Mouse (Mus musculus) G1E (cell line): ENCODE results near the gene Pidd1. TPM values are rescaled to one million over a fixed set of nuclear protein-coding genes. Genes with fewer than 3 reads are reported as not detected.

ENCODE experiments used
- ATAC-seq: 2 replicates; pipeline ENCODE4 v1.8.0; 2016; ENCODE audit warnings: mild to moderate bottlenecking; ENCODE audit not compliant: insufficient number of reproducible peaks, poor library complexity, low FRiP score, severe bottlenecking; ENCODE audit errors: extremely low read depth
- DNase-seq: peaks from one replicate; pipeline ENCODE4 v3.0.0; 2012; ENCODE audit warnings: low spot score
- H3K27me3 ChIP-seq: 2 replicates; pipeline ENCODE4 v1.6.1; 2012; ENCODE audit warnings: mild to moderate bottlenecking, low read length, inconsistent platforms; ENCODE audit not compliant: insufficient read depth
- H3K36me3 ChIP-seq: replicated peaks from 2 replicates; pipeline ENCODE3; 2012; ENCODE audit warnings: mild to moderate bottlenecking, inconsistent platforms
- H3K4me1 ChIP-seq: 2 replicates; pipeline ENCODE4 v1.6.1; 2012; ENCODE audit warnings: low read depth, low read length, inconsistent platforms, mixed read lengths; ENCODE audit not compliant: insufficient read depth
- H3K4me3 ChIP-seq: 2 replicates; pipeline ENCODE4 v1.5.1; 2012; ENCODE audit warnings: low read depth, mild to moderate bottlenecking, inconsistent platforms, low read length, moderate library complexity, mixed read lengths
- H3K9me3 ChIP-seq: replicated peaks from 2 replicates; pipeline ENCODE4 v1.6.1; 2012; ENCODE audit warnings: inconsistent platforms
- CTCF ChIP-seq: IDR thresholded peaks from 2 replicates; pipeline ENCODE4 v1.5.1; 2012; ENCODE audit warnings: low read depth, low read length, inconsistent platforms, mixed read lengths
- GATA1 ChIP-seq: IDR thresholded peaks from 2 replicates; pipeline ENCODE4 v1.6.1; 2012; ENCODE audit warnings: borderline replicate concordance, low read length, inconsistent platforms, mixed read lengths
- GATA2 ChIP-seq: IDR thresholded peaks from 2 replicates; pipeline ENCODE4 v1.6.1; 2012; ENCODE audit warnings: low read depth, low read length, inconsistent platforms, borderline replicate concordance
- POLR2AphosphoS5 ChIP-seq: IDR thresholded peaks from 2 replicates; pipeline ENCODE4 v1.6.1; 2012; ENCODE audit warnings: low read depth, low read length, inconsistent platforms; ENCODE audit not compliant: insufficient replicate concordance
- TAL1 ChIP-seq: conservative IDR thresholded peaks from 2 replicates; pipeline ENCODE4 v1.6.1; 2012; ENCODE audit warnings: low read depth, low read length, inconsistent platforms, mixed read lengths
- polyA plus RNA-seq: library from polyadenylated mRNA; stranded (reverse); fragments of >175 nt; gene quantifications from 2 replicates; pipeline ENCODE4 v1.2.3, GENCODE M21; 2012
- total RNA-seq, 2 experiments: library from RNA; stranded (forward) in 1 of 2; stranded (reverse) in 1 of 2; fragments of 200-1000 nt in 1 of 2; fragments of >200 nt in 1 of 2; fragmentation: Nextera tagmentation in 1 of 2; gene quantifications; 2 replicates each; pipeline ENCODE4 v1.2.3; 2014 to 2017

The Pidd1 gene
- total and polyA plus RNA-seq, 3 experiments = 8.9 to 59.6 (median 22.9) TPM

GRCm38 (mm10) chr7:141391625-141392551, 51.9 kb downstream of the Pidd1 start, which contains the start of gene Taldo1:
Gene Taldo1, plus strand, starts transcription at chr7:141392199.
- no peaks in the 10 kb centered on the region for H3K27me3 ChIP-seq
- DNase-seq (peak; percentile 83), ATAC-seq (peak; percentile 54)
- TF ChIP-seq POLR2AphosphoS5 = no peak
- no peak for TF ChIP-seq GATA2
- TF ChIP-seq TAL1 = no peak
- TF ChIP-seq CTCF = no peak
- TF ChIP-seq GATA1 = no peak
- no peaks in the 10 kb centered on the region for H3K9me3 ChIP-seq
- H3K36me3 ChIP-seq = peaks cover 24% of the 10 kb centered on the region
- peaks cover 85% of the 10 kb centered on the region for H3K4me1 ChIP-seq
- H3K4me3 ChIP-seq = peak within 1 kb of the TSS; percentile 79

GRCm38 (mm10) chr7:141390326-141391259, 53.2 kb downstream of the Pidd1 start:
- Histone ChIP-seq H3K4me1 (peaks cover 85% of the 10 kb centered on the region), H3K9me3 (no peaks in the 10 kb centered on the region), H3K4me3 (peak overlapping the region; percentile 79; the same call in 1 of the 2 replicates), H3K36me3 (peaks cover 11% of the 10 kb centered on the region), H3K27me3 (no peaks in the 10 kb centered on the region)
- no peak for ATAC-seq
- TF ChIP-seq GATA2 = no peak
- no peak for TF ChIP-seq CTCF
- no peak for TF ChIP-seq GATA1
- TF ChIP-seq POLR2AphosphoS5 = no peak
- TF ChIP-seq TAL1 = no peak
- no peak for DNase-seq

GRCm38 (mm10) chr7:141388487-141389109, 55.2 kb downstream of the Pidd1 start:
- DNase-seq (no peak), ATAC-seq (peak; percentile 69)
- Histone ChIP-seq H3K27me3 (no peaks in the 10 kb centered on the region), H3K4me1 (peaks cover 82% of the 10 kb centered on the region), H3K4me3 (no peak overlapping the region; the same call in 1 of the 2 replicates), H3K36me3 (peaks cover 2% of the 10 kb centered on the region), H3K9me3 (no peaks in the 10 kb centered on the region)
- TF ChIP-seq POLR2AphosphoS5 (no peak), CTCF (no peak), GATA1 (no peak), TAL1 (peak; percentile 69), GATA2 (no peak)

Other genes with a start within 250 kb of the Pidd1 start
Only the 20 nearest of the 25 such genes appear.
- 1.6 and 2.5 TPM in 2 replicates for gene Irf7, start 177.5 kb downstream of the Pidd1 start, total RNA-seq (2014; fragmentation: Nextera tagmentation)
- 6.2 and 6.8 TPM in 2 replicates for gene Irf7, start 177.5 kb downstream of the Pidd1 start, total RNA-seq (2017)
- 12.9 and 17.6 TPM in 2 replicates for gene Irf7, start 177.5 kb downstream of the Pidd1 start, polyA plus RNA-seq
- gene Cdhr5, start 167.2 kb downstream of the Pidd1 start, total RNA-seq (2014; fragmentation: Nextera tagmentation) = not detected in 2 replicates
- 0.05 TPM in 1 of 2 replicates, not detected in the other for gene Cdhr5, start 167.2 kb downstream of the Pidd1 start, total RNA-seq (2017)
- gene Cdhr5, start 167.2 kb downstream of the Pidd1 start, polyA plus RNA-seq = not detected in 2 replicates
- gene Sct, start 164.9 kb downstream of the Pidd1 start, total RNA-seq (2014; fragmentation: Nextera tagmentation) = not detected in 2 replicates
- not detected in 2 replicates for gene Sct, start 164.9 kb downstream of the Pidd1 start, total RNA-seq (2017)
- not detected in 2 replicates for gene Sct, start 164.9 kb downstream of the Pidd1 start, polyA plus RNA-seq
- gene Drd4, start 152.0 kb downstream of the Pidd1 start, total RNA-seq (2014; fragmentation: Nextera tagmentation) = not detected in 2 replicates
- 0.38 TPM in 1 of 2 replicates, not detected in the other for gene Drd4, start 152.0 kb downstream of the Pidd1 start, total RNA-seq (2017)
- gene Drd4, start 152.0 kb downstream of the Pidd1 start, polyA plus RNA-seq = not detected in 2 replicates
- 35.3 and 41.2 TPM in 2 replicates for gene Deaf1, start 116.3 kb downstream of the Pidd1 start, total RNA-seq (2014; fragmentation: Nextera tagmentation)
- gene Deaf1, start 116.3 kb downstream of the Pidd1 start, total RNA-seq (2017) = 22.9 and 27.0 TPM in 2 replicates
- 55.8 and 61.7 TPM in 2 replicates for gene Deaf1, start 116.3 kb downstream of the Pidd1 start, polyA plus RNA-seq
- 22.5 and 24.4 TPM in 2 replicates for gene Tmem80, start 116.3 kb downstream of the Pidd1 start, total RNA-seq (2014; fragmentation: Nextera tagmentation)
- 18.0 and 18.3 TPM in 2 replicates for gene Tmem80, start 116.3 kb downstream of the Pidd1 start, total RNA-seq (2017)
- 8.4 and 9.0 TPM in 2 replicates for gene Tmem80, start 116.3 kb downstream of the Pidd1 start, polyA plus RNA-seq
- not detected in 2 replicates for gene Eps8l2, start 105.1 kb downstream of the Pidd1 start, total RNA-seq (2014; fragmentation: Nextera tagmentation)
- gene Eps8l2, start 105.1 kb downstream of the Pidd1 start, total RNA-seq (2017) = 0.33 TPM in 1 of 2 replicates, not detected in the other
- not detected in 2 replicates for gene Eps8l2, start 105.1 kb downstream of the Pidd1 start, polyA plus RNA-seq
- gene Taldo1, start 51.8 kb downstream of the Pidd1 start, total RNA-seq (2014; fragmentation: Nextera tagmentation) = 59.1 and 68.2 TPM in 2 replicates
- gene Taldo1, start 51.8 kb downstream of the Pidd1 start, total RNA-seq (2017) = 514 and 659 TPM in 2 replicates
- gene Taldo1, start 51.8 kb downstream of the Pidd1 start, polyA plus RNA-seq = 207 and 336 TPM in 2 replicates
- gene Gatd1, start 29.9 kb downstream of the Pidd1 start, total RNA-seq (2014; fragmentation: Nextera tagmentation) = 22.6 and 30.8 TPM in 2 replicates
- 23.8 and 23.9 TPM in 2 replicates for gene Gatd1, start 29.9 kb downstream of the Pidd1 start, total RNA-seq (2017)
- 15.4 and 16.5 TPM in 2 replicates for gene Gatd1, start 29.9 kb downstream of the Pidd1 start, polyA plus RNA-seq
- gene Cend1, start 14.5 kb downstream of the Pidd1 start, total RNA-seq (2014; fragmentation: Nextera tagmentation) = not detected in 2 replicates
- not detected in 2 replicates for gene Cend1, start 14.5 kb downstream of the Pidd1 start, total RNA-seq (2017)
- gene Cend1, start 14.5 kb downstream of the Pidd1 start, polyA plus RNA-seq = not detected in 2 replicates
- gene Slc25a22, start 6.1 kb downstream of the Pidd1 start, total RNA-seq (2014; fragmentation: Nextera tagmentation) = 16.3 and 20.8 TPM in 2 replicates
- gene Slc25a22, start 6.1 kb downstream of the Pidd1 start, total RNA-seq (2017) = 3.7 and 3.8 TPM in 2 replicates
- 51.8 and 54.9 TPM in 2 replicates for gene Slc25a22, start 6.1 kb downstream of the Pidd1 start, polyA plus RNA-seq
- 939 and 1,045 TPM in 2 replicates for gene Rplp2, start 3.3 kb upstream of the Pidd1 start, total RNA-seq (2014; fragmentation: Nextera tagmentation)
- 1,867 and 2,370 TPM in 2 replicates for gene Rplp2, start 3.3 kb upstream of the Pidd1 start, total RNA-seq (2017)
- gene Rplp2, start 3.3 kb upstream of the Pidd1 start, polyA plus RNA-seq = 5,272 and 6,746 TPM in 2 replicates
- 23.6 and 26.7 TPM in 2 replicates for gene Pnpla2, start 11.2 kb upstream of the Pidd1 start, total RNA-seq (2014; fragmentation: Nextera tagmentation)
- 7.1 and 9.9 TPM in 2 replicates for gene Pnpla2, start 11.2 kb upstream of the Pidd1 start, total RNA-seq (2017)
- 49.9 and 50.5 TPM in 2 replicates for gene Pnpla2, start 11.2 kb upstream of the Pidd1 start, polyA plus RNA-seq
- gene Cracr2b, start 17.1 kb upstream of the Pidd1 start, total RNA-seq (2014; fragmentation: Nextera tagmentation) = not detected in 2 replicates
- gene Cracr2b, start 17.1 kb upstream of the Pidd1 start, total RNA-seq (2017) = 0.44 TPM in 1 of 2 replicates, not detected in the other
- not detected in 2 replicates for gene Cracr2b, start 17.1 kb upstream of the Pidd1 start, polyA plus RNA-seq
- gene Cd151, start 23.4 kb upstream of the Pidd1 start, total RNA-seq (2014; fragmentation: Nextera tagmentation) = 6.4 and 13.8 TPM in 2 replicates
- gene Cd151, start 23.4 kb upstream of the Pidd1 start, total RNA-seq (2017) = 18.1 and 24.3 TPM in 2 replicates
- gene Cd151, start 23.4 kb upstream of the Pidd1 start, polyA plus RNA-seq = 8.0 and 13.3 TPM in 2 replicates
- 13.0 and 18.7 TPM in 2 replicates for gene Polr2l, start 31.1 kb upstream of the Pidd1 start, total RNA-seq (2014; fragmentation: Nextera tagmentation)
- 61.0 and 66.9 TPM in 2 replicates for gene Polr2l, start 31.1 kb upstream of the Pidd1 start, total RNA-seq (2017)
- 58.3 and 69.4 TPM in 2 replicates for gene Polr2l, start 31.1 kb upstream of the Pidd1 start, polyA plus RNA-seq
- 13.5 and 14.6 TPM in 2 replicates for gene Tspan4, start 31.2 kb upstream of the Pidd1 start, total RNA-seq (2014; fragmentation: Nextera tagmentation)
- gene Tspan4, start 31.2 kb upstream of the Pidd1 start, total RNA-seq (2017) = 28.7 and 35.3 TPM in 2 replicates
- gene Tspan4, start 31.2 kb upstream of the Pidd1 start, polyA plus RNA-seq = 15.3 and 16.2 TPM in 2 replicates
- gene Chid1, start 95.8 kb upstream of the Pidd1 start, total RNA-seq (2014; fragmentation: Nextera tagmentation) = 15.4 and 19.4 TPM in 2 replicates
- gene Chid1, start 95.8 kb upstream of the Pidd1 start, total RNA-seq (2017) = 25.1 and 32.5 TPM in 2 replicates
- 14.4 and 19.2 TPM in 2 replicates for gene Chid1, start 95.8 kb upstream of the Pidd1 start, polyA plus RNA-seq
- gene Ap2a2, start 118.1 kb upstream of the Pidd1 start, total RNA-seq (2014; fragmentation: Nextera tagmentation) = 1.0 and 3.2 TPM in 2 replicates
- gene Ap2a2, start 118.1 kb upstream of the Pidd1 start, total RNA-seq (2017) = 4.5 and 5.3 TPM in 2 replicates
- 2.8 TPM in 2 replicates for gene Ap2a2, start 118.1 kb upstream of the Pidd1 start, polyA plus RNA-seq
- gene Muc6, start 211.3 kb upstream of the Pidd1 start, total RNA-seq (2014; fragmentation: Nextera tagmentation) = not detected in 2 replicates
- gene Muc6, start 211.3 kb upstream of the Pidd1 start, total RNA-seq (2017) = 0.22 and 0.23 TPM in 2 replicates
- not detected in 2 replicates for gene Muc6, start 211.3 kb upstream of the Pidd1 start, polyA plus RNA-seq